Mouse (Mus musculus): ENCODE measurements around the gene Sephs1.
"Not testable (repeated sequence)": the region's sequence is repeated elsewhere in the genome, so short reads cannot be mapped to it uniquely, and the experiment has no call there.

The Sephs1 gene

DNA sequence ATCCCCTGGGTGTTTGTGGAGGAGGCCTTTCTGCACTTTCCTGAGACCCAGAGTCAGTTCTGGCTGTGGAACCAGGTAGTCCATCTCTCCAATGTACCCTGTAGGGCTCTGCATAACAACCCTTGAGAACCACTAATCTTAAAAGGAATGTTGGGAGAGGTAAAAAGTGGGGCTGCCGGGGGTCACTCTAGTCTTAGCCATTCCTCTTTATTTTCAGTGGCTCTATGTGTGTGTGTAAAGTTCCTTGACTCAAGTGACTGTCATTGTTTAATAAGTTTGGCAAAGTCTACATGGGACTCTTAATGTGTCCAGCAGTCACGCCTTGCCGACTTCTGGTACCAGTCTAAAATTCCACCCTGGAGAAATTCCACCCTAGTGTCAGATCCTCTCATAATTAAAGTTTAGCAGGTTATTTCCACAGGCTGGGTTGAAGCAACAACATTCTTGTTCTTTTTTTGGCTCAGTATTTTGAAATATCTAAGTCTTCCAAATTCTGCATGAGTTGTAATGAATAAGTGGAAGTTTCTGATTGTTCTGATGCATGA lies 27.5 kb downstream of the Sephs1 start:
- DNase-seq = no peak

GRCm38 (mm10) chr2:4909909-4910308 lies 28.5 kb downstream of the Sephs1 start:
- DNase-seq = no peak

- no peak for DNase-seq
Observed at GRCm38 (mm10) chr2:4910521-4910920, 29.2 kb downstream of the Sephs1 start.

- DNase-seq = no peak
Observed at GRCm38 (mm10) chr2:4913949-4914348, 32.6 kb downstream of the Sephs1 start.

GRCm38 (mm10) chr2:4916037-4916436 lies 34.7 kb downstream of the Sephs1 start:
- DNase-seq = no peak

DNA sequence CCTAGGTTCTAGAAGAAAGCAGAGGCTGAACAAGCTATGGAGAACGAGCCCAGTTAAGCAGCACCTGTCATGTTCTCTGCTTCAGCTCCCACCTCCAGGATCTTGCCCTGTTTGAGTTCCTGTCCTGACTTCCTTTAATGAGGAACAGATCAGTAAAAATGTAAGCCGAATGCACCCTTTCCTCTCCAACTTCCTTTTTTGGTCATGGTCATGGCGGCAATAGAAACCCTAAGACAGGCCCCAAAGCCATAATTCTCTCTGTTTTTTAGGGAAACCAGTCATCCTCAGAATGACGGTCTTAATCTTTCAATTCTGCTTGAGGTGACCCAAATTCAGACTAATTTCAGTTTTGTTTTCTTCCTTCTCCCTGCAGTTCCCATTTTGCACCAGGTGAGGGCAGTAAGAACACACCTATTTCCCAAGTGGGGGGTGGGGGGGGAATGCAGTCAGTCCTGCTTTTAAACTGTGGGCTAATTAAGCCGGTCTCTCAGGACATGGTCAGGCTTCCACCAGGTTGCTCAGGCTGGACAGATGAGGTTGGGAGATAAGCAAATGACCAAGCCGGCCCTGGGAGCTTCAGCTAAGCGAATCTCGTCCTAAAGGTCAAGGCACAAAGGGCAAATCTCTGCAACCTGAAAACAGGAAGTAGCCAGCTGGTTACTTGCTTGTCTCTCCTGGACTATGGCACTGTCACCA lies 36.1 kb downstream of the Sephs1 start:
- DNase-seq = peak; percentile 24 to 53

GRCm38 (mm10) chr2:4918860-4919739 lies 37.7 kb downstream of the Sephs1 start, which contains the start of gene Phyh:
Phyh (plus strand) TSS chr2:4919019.
- peak; percentile 80 to 83 for DNase-seq

GRCm38 (mm10) chr2:4921019-4921418 lies 39.7 kb downstream of the Sephs1 start:
- DNase-seq = no peak

- DNase-seq = no peak
Observed at GRCm38 (mm10) chr2:4922476-4923164, 41.3 kb downstream of the Sephs1 start.

GRCm38 (mm10) chr2:4927391-4927790 lies 46.0 kb downstream of the Sephs1 start:
- no peak for DNase-seq

- DNase-seq = no peak
Observed at GRCm38 (mm10) chr2:4929230-4929629, 47.9 kb downstream of the Sephs1 start.

- no peak for DNase-seq
Observed at GRCm38 (mm10) chr2:4934516-4934915, 53.2 kb downstream of the Sephs1 start.

- DNase-seq = no peak
Observed at GRCm38 (mm10) chr2:4937931-4938330, 56.6 kb downstream of the Sephs1 start.

- DNase-seq = no peak
Observed at GRCm38 (mm10) chr2:4940861-4941260, 59.5 kb downstream of the Sephs1 start.

DNA sequence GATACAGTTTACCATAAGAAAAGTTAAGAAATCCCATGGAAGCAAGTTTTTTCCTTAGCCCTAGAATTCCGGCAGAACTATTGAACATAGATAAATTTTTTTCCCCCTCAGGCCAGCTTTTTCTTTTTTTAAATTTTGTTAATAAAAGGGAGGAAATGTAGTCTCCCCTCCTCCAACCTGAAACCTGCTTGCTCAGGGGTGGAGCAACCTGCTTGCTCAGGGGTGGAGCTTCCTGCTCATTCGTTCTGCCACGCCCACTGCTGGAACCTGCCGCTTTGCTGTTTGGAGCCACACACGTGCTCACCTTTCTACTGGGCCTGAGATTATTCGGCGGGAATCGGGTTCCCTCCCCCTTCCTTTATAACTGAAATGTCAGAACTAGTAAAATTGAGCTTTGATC lies 68.3 kb downstream of the Sephs1 start:
- DNase-seq = not testable (repeated sequence)

- DNase-seq = no peak
Observed at GRCm38 (mm10) chr2:4950986-4951385, 69.6 kb downstream of the Sephs1 start.

DNA sequence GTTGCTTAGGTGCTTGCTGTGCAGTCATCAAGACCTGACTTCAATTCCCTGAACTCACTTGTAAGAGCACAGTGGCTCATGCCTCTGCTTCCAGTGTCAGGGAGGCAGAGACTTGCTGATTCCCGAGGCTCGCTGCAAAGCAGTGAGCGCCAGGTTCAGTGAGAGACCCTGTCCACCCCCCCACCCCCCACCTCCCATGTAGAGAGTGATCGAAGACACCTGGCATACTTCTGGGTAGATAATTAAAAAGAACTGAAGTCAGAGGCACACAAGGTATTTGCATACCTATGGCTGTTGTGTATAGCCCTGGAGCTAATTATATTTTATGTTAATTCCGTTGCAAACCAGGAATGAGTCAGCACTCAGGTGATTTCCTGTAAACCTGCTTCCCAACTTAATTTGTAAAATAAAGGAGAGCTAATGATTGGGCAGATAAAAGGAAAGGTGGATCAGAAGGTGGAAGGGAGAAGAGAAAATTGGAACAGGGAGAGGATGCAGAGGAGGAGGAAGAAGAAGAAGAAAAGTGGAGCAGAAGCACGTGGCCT lies 72.9 kb downstream of the Sephs1 start:
- no peak for DNase-seq

GRCm38 (mm10) chr2:4958039-4958438 lies 76.7 kb downstream of the Sephs1 start:
- no peak for DNase-seq

Data from thymus, postnatal 36 days (tissue).